Mouse (Mus musculus) kidney, embryonic 16.5 days (tissue): ENCODE measurements around the gene Fndc8. TPM values are rescaled to one million over a fixed set of nuclear protein-coding genes. Genes with fewer than 3 reads are reported as not detected.

Source experiments
- ATAC-seq: fragments of 200-750 bp; cut with Nextera tagmentation; 2 replicates; pipeline ENCODE4 v1.8.0; 2017; ENCODE audit warnings: moderate TSS enrichment; ENCODE audit not compliant: low FRiP score, low TSS enrichment
- H3K27ac ChIP-seq: fragments of 300-500 bp; sonication (generic); 2 replicates; pipeline ENCODE4 v1.5.1; 2014; ENCODE audit warnings: low read length
- H3K27me3 ChIP-seq: fragments of 300-500 bp; sonication (generic); 2 replicates; pipeline ENCODE4 v1.6.1; 2014; ENCODE audit warnings: low read length, control low read depth, mixed read lengths; ENCODE audit not compliant: insufficient read depth
- H3K36me3 ChIP-seq: fragments of 300-500 bp; sonication (generic); 2 replicates; pipeline ENCODE4 v1.6.1; 2014; ENCODE audit warnings: low read length, control low read depth, mixed read lengths; ENCODE audit not compliant: insufficient read depth
- H3K4me1 ChIP-seq: fragments of 300-500 bp; sonication (generic); 2 replicates; pipeline ENCODE4 v1.6.1; 2014; ENCODE audit warnings: low read length, control low read depth, mixed read lengths; ENCODE audit not compliant: insufficient read depth
- H3K4me2 ChIP-seq: fragments of 300-500 bp; sonication (generic); replicated peaks from 2 replicates; pipeline ENCODE4 v1.6.1; 2014; ENCODE audit warnings: low read depth, low read length
- H3K4me3 ChIP-seq: fragments of 300-500 bp; sonication (generic); 2 replicates; pipeline ENCODE4 v1.5.1; 2014; ENCODE audit warnings: mild to moderate bottlenecking, low read length
- H3K9ac ChIP-seq: fragments of 300-500 bp; sonication (generic); replicated peaks from 2 replicates; pipeline ENCODE4 v1.6.1; 2014; ENCODE audit warnings: low read length
- H3K9me3 ChIP-seq: fragments of 300-500 bp; sonication (generic); 2 replicates; pipeline ENCODE4 v1.6.1; 2016; ENCODE audit warnings: low read length, control low read depth
- WGBS: fragments of 180-500 bp; shearing (Covaris S2); extraction: QIAGEN DNeasy Blood & Tissue Kit; methylation state at CpG from one replicate; pipeline ENCODE4 v1.1.7; 2014; 5-methylcytosine and 5-hydroxymethylcytosine counted together
- polyA plus RNA-seq: library from polyadenylated mRNA; unstranded; fragments of >200 nt; fragmentation: Nextera tagmentation; extraction: Ambion mirVana; gene quantifications from 2 replicates; pipeline ENCODE4 v1.2.1, GENCODE M21; 2015

The Fndc8 gene
- 0.26 and 0.51 TPM in 2 replicates for polyA plus RNA-seq

DNA sequence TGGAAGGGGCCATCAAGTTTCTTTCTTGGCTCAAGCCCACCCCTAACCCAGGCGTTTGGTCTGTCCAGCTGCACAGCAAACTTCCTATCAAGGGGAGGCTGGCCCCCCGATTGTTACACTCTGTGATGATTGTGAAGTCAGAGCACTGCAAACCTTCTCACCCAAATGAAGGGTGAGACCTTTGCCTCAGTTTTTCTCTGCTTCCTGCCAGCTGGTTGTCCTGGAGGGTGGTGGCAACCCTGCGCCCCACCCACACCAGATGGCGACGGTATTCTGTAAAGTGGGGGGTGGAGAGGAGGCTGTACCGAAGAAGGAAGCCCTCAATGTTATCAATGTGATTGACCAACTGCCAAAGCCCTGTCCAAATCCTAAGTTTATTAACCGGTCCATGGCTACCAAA is at the start of gene Fndc8:
TSS of gene Fndc8 (plus strand) at position 189 of the 400 bp plus-strand sequence.
- H3K4me3 ChIP-seq: no peak within 1 kb of the TSS
- WGBS: 44% methylated on average over 7 of the region's 7 CpGs

GRCm38 (mm10) chr11:82844771-82845414 is 47.0 kb upstream of the Fndc8 start:
- no peaks in the 10 kb centered on the region for H3K27me3 ChIP-seq
- no peaks in the 10 kb centered on the region for H3K9me3 ChIP-seq
- H3K9ac ChIP-seq: no peak overlapping the region
- ATAC-seq: no peak
- H3K4me2 ChIP-seq: no peak overlapping the region
- H3K36me3 ChIP-seq: no peaks in the 10 kb centered on the region
- no peak overlapping the region for H3K27ac ChIP-seq
- WGBS: 66% methylated on average over 11 of the region's 11 CpGs
- no peak overlapping the region for H3K4me3 ChIP-seq
- H3K4me1 ChIP-seq: peaks cover 31% of the 10 kb centered on the region

More for the DNA sequence above, at the start of gene Fndc8:
- Histone ChIP-seq H3K36me3 (no peaks in the 10 kb centered on the region), H3K9me3 (no peaks in the 10 kb centered on the region), H3K4me1 (peaks cover 17% of the 10 kb centered on the region), H3K27ac (no peak within 1 kb of the TSS), H3K4me2 (no peak within 1 kb of the TSS), H3K27me3 (peaks cover 8% of the 10 kb centered on the region; the same call in 1 of the 2 replicates), H3K9ac (0 out of 2 replicates have a peak within 1 kb of the TSS, but pooled peaks have one; percentile 31)
- ATAC-seq: no peak

- Histone ChIP-seq H3K4me2 (peak overlapping the region; percentile 33), H3K9ac (peak overlapping the region; percentile 60), H3K27ac (peak overlapping the region; percentile 74), H3K36me3 (no peaks in the 10 kb centered on the region), H3K4me1 (peaks cover 38% of the 10 kb centered on the region), H3K4me3 (0 out of 2 replicates have a peak overlapping the region, but pooled peaks have one; percentile 2), H3K9me3 (no peaks in the 10 kb centered on the region), H3K27me3 (no peaks in the 10 kb centered on the region)
- ATAC-seq: peak; percentile 82
- 29% methylated on average over 16 of the region's 16 CpGs for WGBS
These were observed 46.4 kb upstream of the Fndc8 start for GRCm38 (mm10) chr11:82845415-82846078.

DNA sequence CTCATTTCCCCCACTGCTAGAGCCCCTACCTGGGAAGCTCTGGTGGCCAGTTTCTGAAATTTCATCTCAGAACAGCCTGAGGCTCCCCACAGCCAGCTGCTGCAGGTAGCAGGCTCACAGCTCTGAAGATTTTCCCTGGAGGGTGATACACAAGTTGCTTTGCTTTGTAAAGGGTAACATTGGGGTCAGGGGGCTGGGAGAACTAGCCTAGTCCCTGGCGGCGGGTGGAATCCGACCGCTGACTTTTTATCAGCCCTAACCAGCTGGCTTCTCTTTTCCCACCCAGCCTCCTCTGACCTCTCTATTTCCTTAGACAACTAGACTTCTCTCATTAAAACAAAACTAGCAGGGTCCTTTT is 45.9 kb upstream of the Fndc8 start:
- WGBS: 23% methylated on average over 4 of the region's 4 CpGs
- Histone ChIP-seq H3K4me3 (0 out of 2 replicates have a peak overlapping the region, but pooled peaks have one; percentile 2), H3K4me2 (peak overlapping the region; percentile 33), H3K9ac (peak overlapping the region; percentile 60), H3K9me3 (no peaks in the 10 kb centered on the region), H3K4me1 (peaks cover 43% of the 10 kb centered on the region), H3K27ac (peak overlapping the region; percentile 74), H3K36me3 (no peaks in the 10 kb centered on the region), H3K27me3 (no peaks in the 10 kb centered on the region)
- ATAC-seq: no peak

- no peaks in the 10 kb centered on the region for H3K36me3 ChIP-seq
- peak overlapping the region; percentile 66 for H3K27ac ChIP-seq
- H3K4me3 ChIP-seq: no peak overlapping the region
- H3K9me3 ChIP-seq: no peaks in the 10 kb centered on the region
- ATAC-seq: no peak
- H3K27me3 ChIP-seq: no peaks in the 10 kb centered on the region
- H3K9ac ChIP-seq: no peak overlapping the region
- peaks cover 49% of the 10 kb centered on the region for H3K4me1 ChIP-seq
- H3K4me2 ChIP-seq: no peak overlapping the region
- 62% methylated on average over 3 of the region's 3 CpGs for WGBS
These were observed 45.0 kb upstream of the Fndc8 start for GRCm38 (mm10) chr11:82846938-82847337.

- no peaks in the 10 kb centered on the region for H3K9me3 ChIP-seq
- no peak overlapping the region for H3K4me2 ChIP-seq
- WGBS: 36% methylated on average over 6 of the region's 6 CpGs
- H3K27ac ChIP-seq: peak overlapping the region; percentile 66
- no peak overlapping the region for H3K9ac ChIP-seq
- no peak overlapping the region for H3K4me3 ChIP-seq
- no peaks in the 10 kb centered on the region for H3K27me3 ChIP-seq
- ATAC-seq: no peak
- H3K4me1 ChIP-seq: peaks cover 49% of the 10 kb centered on the region
- H3K36me3 ChIP-seq: no peaks in the 10 kb centered on the region
These were observed 44.3 kb upstream of the Fndc8 start for GRCm38 (mm10) chr11:82847571-82848000.

GRCm38 (mm10) chr11:82850259-82850658 is 41.7 kb upstream of the Fndc8 start:
- Histone ChIP-seq H3K27me3 (no peaks in the 10 kb centered on the region), H3K36me3 (no peaks in the 10 kb centered on the region), H3K4me3 (no peak overlapping the region), H3K4me2 (no peak overlapping the region), H3K9ac (no peak overlapping the region), H3K4me1 (peaks cover 47% of the 10 kb centered on the region), H3K27ac (peak overlapping the region; percentile 21), H3K9me3 (no peaks in the 10 kb centered on the region)
- 26% methylated on average over 5 of the region's 5 CpGs for WGBS
- ATAC-seq: no peak

GRCm38 (mm10) chr11:82852115-82852514 is 39.8 kb upstream of the Fndc8 start:
- H3K27ac ChIP-seq: no peak overlapping the region
- H3K4me2 ChIP-seq: no peak overlapping the region
- no peak overlapping the region for H3K9ac ChIP-seq
- ATAC-seq: no peak
- WGBS: 71% methylated on average over 11 of the region's 11 CpGs
- H3K27me3 ChIP-seq: no peaks in the 10 kb centered on the region
- H3K4me3 ChIP-seq: no peak overlapping the region
- H3K36me3 ChIP-seq: no peaks in the 10 kb centered on the region
- H3K4me1 ChIP-seq: peaks cover 36% of the 10 kb centered on the region
- H3K9me3 ChIP-seq: no peaks in the 10 kb centered on the region

DNA sequence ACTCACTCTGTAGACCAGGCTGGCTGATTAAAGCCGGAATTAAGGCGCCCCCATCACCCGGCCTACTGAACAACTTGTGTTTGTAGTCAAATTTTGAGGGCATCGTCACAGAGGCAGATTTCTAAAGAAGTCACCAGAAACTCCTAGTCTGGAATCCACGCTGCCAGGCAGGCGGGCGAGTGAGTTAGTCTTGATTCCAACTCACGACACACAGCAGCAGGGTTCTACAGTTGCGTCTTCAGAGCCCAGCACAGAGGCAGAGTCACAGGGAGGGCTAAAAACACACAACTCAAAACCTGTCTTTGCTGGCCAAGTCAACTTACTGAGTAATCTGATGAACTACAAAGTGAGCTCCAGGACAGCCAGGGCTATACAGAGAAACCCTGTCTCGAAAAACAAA is 39.4 kb upstream of the Fndc8 start:
- Histone ChIP-seq H3K27ac (no peak overlapping the region), H3K9ac (no peak overlapping the region), H3K27me3 (no peaks in the 10 kb centered on the region), H3K4me2 (no peak overlapping the region), H3K9me3 (no peaks in the 10 kb centered on the region), H3K4me3 (no peak overlapping the region), H3K36me3 (no peaks in the 10 kb centered on the region), H3K4me1 (peaks cover 32% of the 10 kb centered on the region)
- no peak for ATAC-seq
- 83% methylated on average over 10 of the region's 10 CpGs for WGBS

- WGBS: 80% methylated on average over 7 of the region's 7 CpGs
- H3K27ac ChIP-seq: no peak overlapping the region
These were observed 39.0 kb upstream of the Fndc8 start for GRCm38 (mm10) chr11:82852958-82853357.

More at GRCm38 (mm10) chr11:82852958-82853357, 39.0 kb upstream of the Fndc8 start:
- H3K36me3 ChIP-seq: no peaks in the 10 kb centered on the region
- H3K9ac ChIP-seq: no peak overlapping the region
- H3K27me3 ChIP-seq: no peaks in the 10 kb centered on the region
- no peak overlapping the region for H3K4me2 ChIP-seq
- no peaks in the 10 kb centered on the region for H3K9me3 ChIP-seq
- H3K4me3 ChIP-seq: no peak overlapping the region
- no peak for ATAC-seq
- peaks cover 30% of the 10 kb centered on the region for H3K4me1 ChIP-seq
